Mouse (Mus musculus) neural tube, embryonic 14.5 days (tissue): ENCODE results near the gene Tmem127. TPM values are rescaled to one million over a fixed set of nuclear protein-coding genes. Genes with fewer than 3 reads are reported as not detected.
"Not testable (repeated sequence)": the region's sequence is repeated elsewhere in the genome, so short reads cannot be mapped to it uniquely, and the experiment has no call there.

ENCODE experiments used
- ATAC-seq: fragments of 200-750 bp; cut with Nextera tagmentation; 2 replicates; pipeline ENCODE4 v1.8.0; 2017; ENCODE audit warnings: low read depth, mild to moderate bottlenecking, moderate TSS enrichment, moderate library complexity
- H3K27ac ChIP-seq: fragments of 300-500 bp; sonication (generic); 2 replicates; pipeline ENCODE4 v1.5.1; 2014; ENCODE audit warnings: low read depth, mild to moderate bottlenecking, control low read depth, low read length, moderate library complexity, mixed read lengths
- H3K27me3 ChIP-seq: fragments of 300-500 bp; sonication (generic); 2 replicates; pipeline ENCODE4 v1.6.1; 2014; ENCODE audit warnings: low read length; ENCODE audit not compliant: control insufficient read depth, insufficient read depth
- H3K36me3 ChIP-seq: fragments of 300-500 bp; sonication (generic); 2 replicates; pipeline ENCODE4 v1.6.1; 2014; ENCODE audit warnings: low read length, mixed read lengths; ENCODE audit not compliant: control insufficient read depth, insufficient read depth
- H3K4me1 ChIP-seq: fragments of 300-500 bp; sonication (generic); 2 replicates; pipeline ENCODE4 v1.6.1; 2014; ENCODE audit warnings: low read length; ENCODE audit not compliant: control insufficient read depth, insufficient read depth
- H3K4me2 ChIP-seq: fragments of 300-500 bp; sonication (generic); 2 replicates; pipeline ENCODE4 v1.6.1; 2014; ENCODE audit warnings: mild to moderate bottlenecking, low read depth, low read length, control low read depth
- H3K4me3 ChIP-seq: fragments of 300-500 bp; sonication (generic); 2 replicates; pipeline ENCODE4 v1.5.1; 2014; ENCODE audit warnings: low read depth, low read length, control low read depth, mixed read lengths
- H3K9ac ChIP-seq: fragments of 300-500 bp; sonication (generic); replicated peaks from 2 replicates; pipeline ENCODE4 v1.6.1; 2014; ENCODE audit warnings: low read depth, mild to moderate bottlenecking, control low read depth, low read length, mixed read lengths
- H3K9me3 ChIP-seq: fragments of 300-500 bp; sonication (generic); 2 replicates; pipeline ENCODE4 v1.6.1; 2016; ENCODE audit warnings: low read length; ENCODE audit not compliant: control insufficient read depth
- WGBS: fragments of 180-500 bp; shearing (Covaris S2); extraction: QIAGEN DNeasy Blood & Tissue Kit; methylation state at CpG from one replicate; pipeline ENCODE4 v1.1.7; 2014; 5-methylcytosine and 5-hydroxymethylcytosine counted together
- polyA plus RNA-seq: library from polyadenylated mRNA; unstranded; fragments of >200 nt; fragmentation: Nextera tagmentation; extraction: Ambion mirVana; gene quantifications from 2 replicates; pipeline ENCODE4 v1.2.1, GENCODE M21; 2014

Gene Tmem127
- polyA plus RNA-seq, 1 experiment from 2014 or later: 35.1 TPM

DNA sequence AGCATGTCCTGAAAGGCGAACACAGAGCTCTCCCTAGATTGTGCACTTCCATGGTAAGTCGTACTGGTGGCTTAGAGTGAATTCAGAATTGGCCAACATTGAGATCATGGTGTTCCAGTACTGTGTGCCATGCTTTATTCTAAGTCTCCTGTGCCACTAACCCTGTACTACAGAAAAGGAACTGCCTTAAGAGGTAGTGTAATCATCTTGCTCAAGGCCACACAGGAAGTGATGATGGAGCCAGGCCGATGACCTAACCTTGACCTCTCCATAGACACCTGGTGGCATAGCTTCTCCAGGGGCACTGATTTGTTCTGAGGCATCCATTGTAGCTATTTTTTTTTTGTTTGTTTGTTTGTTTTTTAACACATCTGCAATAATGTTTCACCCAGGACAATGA is 54.2 kb downstream of the Tmem127 start:
- H3K4me1 ChIP-seq: no peaks in the 10 kb centered on the region
- H3K4me2 ChIP-seq: no peak overlapping the region
- 92% methylated on average over 3 of the region's 3 CpGs for WGBS
- no peak overlapping the region for H3K27ac ChIP-seq
- no peaks in the 10 kb centered on the region for H3K27me3 ChIP-seq
- no peak for ATAC-seq
- no peak overlapping the region for H3K4me3 ChIP-seq
- H3K9me3 ChIP-seq: no peaks in the 10 kb centered on the region
- H3K36me3 ChIP-seq: peaks cover 39% of the 10 kb centered on the region
- no peak overlapping the region for H3K9ac ChIP-seq

DNA sequence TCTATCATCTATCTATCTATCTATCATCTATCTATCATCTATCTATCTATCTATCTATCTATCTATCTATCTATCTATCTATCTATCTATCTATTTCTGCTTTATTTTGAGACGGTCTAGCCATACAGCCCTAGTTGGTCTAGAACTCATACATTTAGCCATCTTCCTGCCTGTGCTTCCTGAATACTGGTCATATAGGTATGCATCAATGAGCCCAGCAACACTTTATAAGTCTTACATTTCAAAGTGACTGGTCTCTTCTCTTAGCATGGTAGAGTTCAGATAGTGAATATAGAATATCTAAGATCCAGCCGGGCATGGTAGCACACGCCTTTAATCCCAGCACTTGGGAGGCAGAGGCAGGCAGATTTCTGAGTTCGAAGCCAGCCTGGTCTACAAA is 56.5 kb downstream of the Tmem127 start:
- H3K9ac ChIP-seq, ATAC-seq, H3K27me3 ChIP-seq, H3K27ac ChIP-seq, H3K4me1 ChIP-seq, H3K9me3 ChIP-seq, H3K4me3 ChIP-seq, H3K4me2 ChIP-seq: not testable (repeated sequence)
- H3K36me3 ChIP-seq: peaks cover 17% of the 10 kb centered on the region
- WGBS: 97% methylated on average over 4 of the region's 4 CpGs

DNA sequence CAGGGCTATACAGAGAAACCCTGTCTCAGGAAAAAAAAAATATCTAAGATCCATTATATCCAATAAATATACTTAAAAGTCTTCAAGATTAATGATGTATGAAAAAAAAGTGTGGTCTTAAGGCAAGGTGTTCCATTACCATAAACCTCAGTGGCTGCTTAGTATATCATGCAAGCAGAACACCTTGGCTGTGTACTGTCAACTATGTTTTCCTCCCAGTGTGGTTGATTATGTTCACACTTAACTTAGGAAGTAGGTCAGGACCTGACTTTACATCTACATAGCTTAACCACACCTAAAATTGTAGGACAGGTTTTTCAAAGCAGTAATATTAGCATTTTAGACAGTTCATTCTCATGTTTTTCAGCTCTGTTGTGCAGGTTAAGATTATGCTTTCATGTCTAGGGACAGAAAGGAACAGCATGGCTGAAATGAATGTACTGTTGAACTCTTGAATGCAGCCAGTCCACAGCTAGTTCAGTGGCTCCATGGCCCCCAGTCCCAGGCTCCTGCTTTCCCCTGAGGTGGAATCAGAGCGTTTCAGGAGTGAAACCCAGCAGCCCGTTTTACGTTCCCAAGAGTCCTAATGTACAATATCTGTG is 57.0 kb downstream of the Tmem127 start:
- Histone ChIP-seq H3K4me3 (no peak overlapping the region), H3K27me3 (no peaks in the 10 kb centered on the region), H3K9ac (no peak overlapping the region), H3K4me2 (no peak overlapping the region), H3K27ac (no peak overlapping the region), H3K9me3 (no peaks in the 10 kb centered on the region), H3K4me1 (no peaks in the 10 kb centered on the region), H3K36me3 (peaks cover 14% of the 10 kb centered on the region)
- WGBS: 88% methylated on average over 3 of the region's 3 CpGs
- no peak for ATAC-seq

DNA sequence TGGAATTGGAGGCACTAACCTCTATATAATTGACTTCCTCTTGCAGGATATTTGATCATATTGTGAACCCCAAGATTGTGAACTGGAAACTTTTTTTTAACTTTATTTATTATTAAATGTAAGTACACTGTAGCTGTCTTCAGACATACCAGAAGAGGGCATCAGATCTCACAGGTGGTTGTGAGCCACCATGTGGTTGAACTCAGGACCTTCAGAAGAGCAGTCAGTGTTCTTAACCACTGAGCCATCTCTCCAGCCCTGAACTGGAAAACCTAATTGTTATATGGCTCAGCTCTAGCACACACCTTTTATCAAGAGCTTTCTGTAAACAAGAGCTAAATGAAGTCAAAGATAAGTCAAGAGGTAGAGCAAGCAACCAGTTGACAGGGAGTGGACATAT is 58.4 kb downstream of the Tmem127 start:
- no peaks in the 10 kb centered on the region for H3K27me3 ChIP-seq
- no peak for ATAC-seq
- no peak overlapping the region for H3K4me2 ChIP-seq
- H3K36me3 ChIP-seq: peaks cover 2% of the 10 kb centered on the region; the same call in 1 of the 2 replicates
- H3K27ac ChIP-seq: no peak overlapping the region
- no peak overlapping the region for H3K4me3 ChIP-seq
- H3K9me3 ChIP-seq: no peaks in the 10 kb centered on the region
- no peaks in the 10 kb centered on the region for H3K4me1 ChIP-seq
- H3K9ac ChIP-seq: no peak overlapping the region

DNA sequence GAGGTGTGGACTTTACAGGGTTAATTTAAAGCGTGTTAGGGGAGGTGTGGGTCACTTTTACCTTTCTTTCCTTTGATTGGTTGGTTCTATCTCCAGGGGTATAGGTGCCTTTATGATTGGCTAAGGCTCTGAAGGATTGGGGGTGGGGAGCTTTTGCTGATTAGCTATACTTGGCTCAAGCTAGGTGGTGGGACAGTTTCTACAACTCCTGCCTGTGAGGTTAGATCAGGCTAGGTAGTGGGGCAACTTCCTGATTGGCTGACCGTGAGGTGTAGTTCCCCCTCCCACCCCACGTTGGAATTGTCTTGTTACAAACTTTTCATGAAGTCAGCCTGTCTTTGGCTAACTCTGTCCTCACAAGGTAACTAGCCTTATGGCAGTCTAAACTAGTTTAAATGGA is 59.5 kb downstream of the Tmem127 start:
- H3K4me3 ChIP-seq: no peak overlapping the region
- 50% methylated on average over 3 of the region's 3 CpGs for WGBS
- no peak overlapping the region for H3K27ac ChIP-seq
- no peaks in the 10 kb centered on the region for H3K4me1 ChIP-seq
- H3K36me3 ChIP-seq: no peaks in the 10 kb centered on the region
- ATAC-seq: no peak
- H3K4me2 ChIP-seq: no peak overlapping the region
- H3K9ac ChIP-seq: no peak overlapping the region
- no peaks in the 10 kb centered on the region for H3K9me3 ChIP-seq
- no peaks in the 10 kb centered on the region for H3K27me3 ChIP-seq

DNA sequence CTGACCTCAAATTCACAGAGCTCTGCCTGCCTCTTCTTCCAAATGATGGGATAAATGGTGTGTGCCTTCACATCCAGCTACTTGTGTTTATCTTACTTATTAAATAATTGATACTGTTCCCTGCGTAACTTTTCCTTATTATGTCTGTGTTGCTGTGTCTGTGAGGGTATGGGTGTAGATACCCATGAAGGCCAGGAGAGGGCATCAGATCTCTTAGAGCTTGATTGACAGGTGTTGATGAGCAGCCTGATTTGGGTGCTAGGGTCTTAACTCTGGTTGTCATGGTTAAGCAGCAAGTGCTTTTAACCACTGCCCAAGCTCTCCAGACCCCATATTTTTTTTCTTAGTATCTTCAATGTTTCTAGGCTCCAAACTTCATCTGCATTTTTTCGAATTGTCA is 61.0 kb downstream of the Tmem127 start:
- Histone ChIP-seq H3K4me2 (no peak overlapping the region), H3K9me3 (no peaks in the 10 kb centered on the region), H3K27ac (no peak overlapping the region), H3K27me3 (no peaks in the 10 kb centered on the region), H3K36me3 (no peaks in the 10 kb centered on the region), H3K4me1 (no peaks in the 10 kb centered on the region), H3K4me3 (no peak overlapping the region), H3K9ac (no peak overlapping the region)
- WGBS: 93% methylated on average over 2 of the region's 2 CpGs
- no peak for ATAC-seq

DNA sequence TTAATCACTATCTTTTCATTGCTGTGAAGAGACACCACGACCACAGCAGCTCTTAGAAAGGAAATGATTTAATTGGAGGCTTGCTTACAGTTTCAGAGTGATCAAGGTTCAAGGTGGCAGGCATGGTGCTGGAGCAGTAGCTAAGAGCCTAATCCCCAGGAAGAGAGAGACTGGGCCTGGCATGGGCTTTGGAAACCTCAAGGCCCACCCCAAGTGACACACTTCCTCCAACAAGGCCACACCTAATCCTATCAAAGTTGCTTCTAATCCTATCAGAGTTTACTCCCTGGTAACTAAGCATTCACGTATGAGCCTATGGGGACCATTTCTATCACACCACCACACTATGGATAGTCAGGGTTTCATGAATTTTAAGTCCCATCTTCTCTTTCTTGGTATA is 62.5 kb downstream of the Tmem127 start:
- Histone ChIP-seq H3K27ac (no peak overlapping the region), H3K4me1 (no peaks in the 10 kb centered on the region), H3K4me3 (no peak overlapping the region), H3K36me3 (no peaks in the 10 kb centered on the region), H3K27me3 (no peaks in the 10 kb centered on the region), H3K9me3 (no peaks in the 10 kb centered on the region), H3K9ac (no peak overlapping the region), H3K4me2 (no peak overlapping the region)
- WGBS: 61% methylated on average over 2 of the region's 2 CpGs
- ATAC-seq: no peak

DNA sequence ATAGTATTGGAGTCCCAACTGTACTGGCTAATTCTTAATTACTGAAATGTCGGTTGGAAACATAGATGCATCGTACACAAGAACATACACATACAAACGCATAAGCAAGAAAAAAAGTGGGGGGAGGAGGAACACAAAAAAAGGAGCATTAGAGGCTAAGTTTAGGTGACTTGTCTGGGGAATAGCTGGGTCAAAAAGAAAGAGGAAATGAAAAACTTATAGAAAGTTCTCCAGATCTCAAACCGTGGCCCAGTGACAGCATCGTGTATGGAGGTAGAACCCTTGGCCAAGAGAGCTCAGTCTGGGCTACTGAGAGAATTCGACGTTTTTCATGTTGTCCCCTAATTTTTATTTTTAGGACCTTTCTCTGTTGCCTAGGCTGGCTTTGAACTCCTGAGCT is 63.0 kb downstream of the Tmem127 start:
- no peak overlapping the region for H3K4me3 ChIP-seq
- WGBS: 90% methylated on average over 7 of the region's 7 CpGs
- no peak overlapping the region for H3K9ac ChIP-seq
- H3K4me2 ChIP-seq: no peak overlapping the region
- no peaks in the 10 kb centered on the region for H3K4me1 ChIP-seq
- no peak overlapping the region for H3K27ac ChIP-seq
- no peaks in the 10 kb centered on the region for H3K27me3 ChIP-seq
- no peaks in the 10 kb centered on the region for H3K9me3 ChIP-seq
- ATAC-seq: no peak
- no peaks in the 10 kb centered on the region for H3K36me3 ChIP-seq
